Mouse (Mus musculus) ES-E14 (cell line): ENCODE measurements around the gene Gon4l. TPM values are rescaled to one million over a fixed set of nuclear protein-coding genes. Genes with fewer than 3 reads are reported as not detected.

Experiments
- DNase-seq: peaks from one replicate; pipeline ENCODE4 v3.0.0-alpha.2; 2013; ENCODE audit warnings: low read depth, low spot score
- H3K27ac ChIP-seq: 2 replicates; pipeline ENCODE4 v1.5.1; 2012; ENCODE audit warnings: low read depth, mild to moderate bottlenecking, low read length, moderate library complexity, mixed read lengths; ENCODE audit not compliant: poor library complexity, insufficient read depth, severe bottlenecking
- H3K36me3 ChIP-seq: 2 replicates; pipeline ENCODE4 v1.6.1; 2012; ENCODE audit warnings: mild to moderate bottlenecking, low read length, moderate library complexity, mixed read lengths; ENCODE audit not compliant: control insufficient read depth, poor library complexity, insufficient read depth, severe bottlenecking
- H3K4me1 ChIP-seq, 2 experiments: fragments of 150-350 bp in 1 of 2; sonication (generic) in 1 of 2; 2 replicates each; pipeline ENCODE4 v1.6.1; 2012; ENCODE audit warnings: low read length in 2 of 2, mild to moderate bottlenecking in 1 of 2, mixed read lengths in 1 of 2; ENCODE audit not compliant: control insufficient read depth in 2 of 2, insufficient read depth in 2 of 2, poor library complexity in 1 of 2
- H3K4me3 ChIP-seq, 2 experiments: fragments of 150-350 bp in 1 of 2; sonication (generic) in 1 of 2; 2 replicates each; pipeline ENCODE4 v1.5.1; 2012; ENCODE audit warnings: low read length in 2 of 2, low read depth in 1 of 2, mild to moderate bottlenecking in 1 of 2, mixed read lengths in 1 of 2; ENCODE audit not compliant: insufficient read depth in 1 of 2, poor library complexity in 1 of 2, severe bottlenecking in 1 of 2
- H3K9ac ChIP-seq: 2 replicates; pipeline ENCODE4 v1.6.1; 2012; ENCODE audit warnings: low read depth, mild to moderate bottlenecking, low read length, mixed read lengths; ENCODE audit not compliant: poor library complexity, insufficient read depth, severe bottlenecking
- H3K9me3 ChIP-seq: fragments of 150-350 bp; sonication (generic); 2 replicates; pipeline ENCODE4 v1.6.1; 2012; ENCODE audit warnings: low read depth, mild to moderate bottlenecking, low read length; ENCODE audit not compliant: control insufficient read depth, insufficient read depth
- CHD2 ChIP-seq: IDR thresholded peaks from 2 replicates; pipeline ENCODE4 v1.6.1; 2014; ENCODE audit warnings: mild to moderate bottlenecking, low read depth, low read length, inconsistent platforms
- HCFC1 ChIP-seq: IDR thresholded peaks from 2 replicates; pipeline ENCODE4 v1.6.1; 2012; ENCODE audit warnings: low read length, inconsistent platforms, borderline replicate concordance; ENCODE audit not compliant: insufficient read depth
- MAFK ChIP-seq: IDR thresholded peaks from 2 replicates; pipeline ENCODE4 v1.6.1; 2014; ENCODE audit warnings: mild to moderate bottlenecking, low read depth, low read length, inconsistent platforms; ENCODE audit not compliant: insufficient read depth
- ZC3H11A ChIP-seq: IDR thresholded peaks from 2 replicates; pipeline ENCODE4 v1.6.1; 2012; ENCODE audit warnings: low read depth, mild to moderate bottlenecking, inconsistent platforms, low read length, borderline replicate concordance
- ZNF384 ChIP-seq: IDR thresholded peaks from 2 replicates; pipeline ENCODE4 v1.6.1; 2012; ENCODE audit warnings: low read depth, low read length, inconsistent platforms
- in situ Hi-C, 2 experiments: fragments of 600-800 bp; cut with MboI; formaldehyde crosslinking; loops; one replicate each; pipeline ENCODE4 v1.15.1; 2025; ENCODE audit warnings: low sequenced_read_pairs in 2 of 2, inconsistent platforms in 1 of 2; ENCODE audit not compliant: unreplicated experiment in 2 of 2
- total RNA-seq: library from RNA; depleted of rRNA; stranded (reverse); fragments of 300-350 nt; gene quantifications from 2 replicates; pipeline ENCODE4 v1.2.3, GENCODE M21; 2012; rRNA removed

The Gon4l gene
- total RNA-seq, 1 experiment, result 58.0 TPM

GRCm38 (mm10) chr3:88950576-88951326 is 115.7 kb downstream of the Gon4l start, which contains the start of the genes Ash1l and Dap3:
Gene Ash1l, plus strand, starts transcription at chr3:88950622.
Gene Dap3, minus strand, starts transcription at chr3:88951181.
- in situ Hi-C loops, result no loop called here
- DNase-seq, result peak; percentile 66
- no peaks in the 10 kb centered on the region for H3K36me3 ChIP-seq
- H3K9ac ChIP-seq, result peak within 1 kb of the TSS; percentile 93
- H3K27ac ChIP-seq, result peak within 1 kb of the TSS; percentile 94
- peaks cover 3 to 7% of the 10 kb centered on the region in 2 experiments; a peak in 1 of 4 replicates for H3K4me1 ChIP-seq
- TF ChIP-seq ZNF384, result no peak
- no peak for TF ChIP-seq HCFC1
- no peak for TF ChIP-seq CHD2
- TF ChIP-seq MAFK, result no peak
- no peak for TF ChIP-seq ZC3H11A
- H3K9me3 ChIP-seq, result no peaks in the 10 kb centered on the region
- H3K4me3 ChIP-seq, result peak within 1 kb of the TSS; percentile 77 to 88

- in situ Hi-C loops, result no loop called here
- H3K9me3 ChIP-seq, result no peaks in the 10 kb centered on the region
- peak overlapping the region; percentile 77 to 88 for H3K4me3 ChIP-seq
- H3K4me1 ChIP-seq, result peaks cover 3 to 7% of the 10 kb centered on the region in 2 experiments; a peak in 1 of 4 replicates
- no peak for DNase-seq
- TF ChIP-seq CHD2 (no peak), ZNF384 (no peak), MAFK (no peak), ZC3H11A (no peak), HCFC1 (no peak)
- H3K27ac ChIP-seq, result no peak overlapping the region
- peak overlapping the region; percentile 93; the same call in 1 of the 2 replicates for H3K9ac ChIP-seq
- no peaks in the 10 kb centered on the region for H3K36me3 ChIP-seq
Measured at GRCm38 (mm10) chr3:88951327-88951800, 116.3 kb downstream of the Gon4l start.

GRCm38 (mm10) chr3:88953246-88953645 is 118.2 kb downstream of the Gon4l start:
- H3K9me3 ChIP-seq, result no peaks in the 10 kb centered on the region
- H3K27ac ChIP-seq, result no peak overlapping the region
- in situ Hi-C loops, result no loop called here
- no peak for DNase-seq
- peaks cover 0 to 7% of the 10 kb centered on the region in 2 experiments; a peak in 1 of 4 replicates for H3K4me1 ChIP-seq
- no peak for TF ChIP-seq ZC3H11A
- TF ChIP-seq CHD2, result no peak
- no peak for TF ChIP-seq MAFK
- no peak for TF ChIP-seq HCFC1
- TF ChIP-seq ZNF384, result no peak
- no peak overlapping the region for H3K4me3 ChIP-seq
- H3K36me3 ChIP-seq, result no peaks in the 10 kb centered on the region
- no peak overlapping the region for H3K9ac ChIP-seq

GRCm38 (mm10) chr3:88953736-88954135 is 118.7 kb downstream of the Gon4l start:
- H3K4me1 ChIP-seq, result peaks cover 0 to 7% of the 10 kb centered on the region in 2 experiments; a peak in 1 of 4 replicates
- H3K36me3 ChIP-seq, result no peaks in the 10 kb centered on the region
- in situ Hi-C loops, result no loop called here
- DNase-seq, result no peak
- H3K4me3 ChIP-seq, result no peak overlapping the region
- H3K27ac ChIP-seq, result no peak overlapping the region
- no peak for TF ChIP-seq CHD2
- TF ChIP-seq HCFC1, result no peak
- TF ChIP-seq ZC3H11A, result no peak
- TF ChIP-seq MAFK, result no peak
- TF ChIP-seq ZNF384, result no peak
- H3K9ac ChIP-seq, result no peak overlapping the region
- no peaks in the 10 kb centered on the region for H3K9me3 ChIP-seq

Other genes starting within 250 kb of the Gon4l start
- gene Arhgef2, start 229.3 kb upstream of the Gon4l start, total RNA-seq, result 50.8 and 80.0 TPM in 2 replicates
- not detected in 2 replicates for gene Rxfp4, start 182.1 kb upstream of the Gon4l start, total RNA-seq
- 85.5 and 112 TPM in 2 replicates for gene Khdc4, start 149.4 kb upstream of the Gon4l start, total RNA-seq
- 10.7 and 18.3 TPM in 2 replicates for gene Rit1, start 118.4 kb upstream of the Gon4l start, total RNA-seq
- 12.4 and 13.9 TPM in 2 replicates for gene Syt11, start 60.1 kb upstream of the Gon4l start, total RNA-seq
- 74.5 and 78.3 TPM in 2 replicates for gene Msto1, start 78.8 kb downstream of the Gon4l start, total RNA-seq
- gene Ash1l, start 115.4 kb downstream of the Gon4l start, total RNA-seq, result 11.2 and 11.7 TPM in 2 replicates
- 168 and 185 TPM in 2 replicates for gene Dap3, start 116.0 kb downstream of the Gon4l start, total RNA-seq